Mouse (Mus musculus): ENCODE measurements at regions not wholly inside any gene's neighbourhood (a gene's known extent, or its start where the extent isn't known, plus 50 kb on each side); places are given as distances from the start of the nearest gene placed in this dataset.

DNA sequence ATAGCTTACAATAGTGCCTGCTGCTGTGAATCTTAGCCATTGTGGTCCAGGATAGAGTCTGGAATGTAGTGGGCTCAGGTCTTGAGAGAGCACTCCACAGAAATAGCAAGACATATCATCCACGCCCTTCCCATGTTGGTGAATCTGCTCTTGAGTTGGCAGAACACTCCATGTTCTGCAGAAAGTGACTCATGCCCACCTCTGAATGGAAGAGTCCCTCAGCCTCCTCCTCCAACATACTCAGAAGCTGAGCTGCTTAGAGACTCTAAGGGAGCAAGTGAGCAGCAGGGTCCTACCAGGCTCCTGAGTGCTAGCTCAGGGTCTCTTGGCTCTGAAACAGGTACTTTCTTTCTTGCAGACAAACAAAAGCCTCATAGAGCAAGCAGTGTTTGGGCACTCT lies 284.7 kb downstream of the Rps24 start:
- no peak overlapping the region for H3K4me3 ChIP-seq (ENCODE audit: low read depth, low read length)
- H3K4me1 ChIP-seq (ENCODE audit: control insufficient read depth, insufficient read depth, low read length): no peaks in the 10 kb centered on the region
- TF ChIP-seq CTCF (IDR thresholded peaks at IDR 0.05; ENCODE audit: low read depth, low read length) (no peak), POLR2A (IDR thresholded peaks at IDR 0.05; ENCODE audit: insufficient read depth, low read length) (no peak), EP300 (IDR thresholded peaks at IDR 0.05; ENCODE audit: insufficient read depth, low read depth, low read length) (no peak)
- H3K9me3 ChIP-seq (replicated peaks; ENCODE audit: control insufficient read depth, insufficient read depth, low read length, poor library complexity, severe bottlenecking): no peaks in the 10 kb centered on the region
- no peaks in the 10 kb centered on the region for H3K27me3 ChIP-seq (ENCODE audit: control insufficient read depth, insufficient read depth, low read length, poor library complexity, severe bottlenecking)
- H3K9ac ChIP-seq (ENCODE audit: low read depth, poor library complexity, severe bottlenecking): no peak overlapping the region
- H3K27ac ChIP-seq (ENCODE audit: insufficient read depth, low read length): no peak overlapping the region
- no peaks in the 10 kb centered on the region for H3K36me3 ChIP-seq (ENCODE audit: control insufficient read depth, insufficient read depth, low read length, poor library complexity, severe bottlenecking)

DNA sequence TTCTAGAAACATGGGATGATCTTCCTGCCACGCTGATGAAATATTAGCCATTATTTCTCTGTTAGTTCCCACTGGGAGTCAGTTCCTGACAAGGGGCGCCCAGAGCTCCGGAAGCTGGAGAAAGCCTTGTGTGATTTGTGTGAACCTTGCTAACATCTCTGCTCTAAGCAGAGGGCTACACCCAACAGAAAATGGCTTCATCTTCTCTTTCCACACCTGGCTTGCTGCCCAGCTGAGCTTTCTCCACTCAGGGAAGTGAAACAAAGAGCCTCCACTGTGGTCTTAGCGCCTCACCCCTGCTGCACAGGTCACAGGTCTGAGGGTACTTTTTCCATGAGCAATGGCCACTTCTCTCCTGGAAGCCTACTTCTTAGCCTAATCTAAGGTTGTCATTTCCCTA lies 285.2 kb downstream of the Rps24 start:
- no peak overlapping the region for H3K27ac ChIP-seq (ENCODE audit: insufficient read depth, low read length)
- TF ChIP-seq POLR2A (IDR thresholded peaks at IDR 0.05; ENCODE audit: insufficient read depth, low read length): no peak
- no peak for TF ChIP-seq CTCF (IDR thresholded peaks at IDR 0.05; ENCODE audit: low read depth, low read length)
- no peak for TF ChIP-seq EP300 (IDR thresholded peaks at IDR 0.05; ENCODE audit: insufficient read depth, low read depth, low read length)
- H3K9ac ChIP-seq (ENCODE audit: low read depth, poor library complexity, severe bottlenecking): no peak overlapping the region
- no peak overlapping the region for H3K4me3 ChIP-seq (ENCODE audit: low read depth, low read length)
- H3K36me3 ChIP-seq (ENCODE audit: control insufficient read depth, insufficient read depth, low read length, poor library complexity, severe bottlenecking): no peaks in the 10 kb centered on the region
- H3K9me3 ChIP-seq (replicated peaks; ENCODE audit: control insufficient read depth, insufficient read depth, low read length, poor library complexity, severe bottlenecking): no peaks in the 10 kb centered on the region
- no peaks in the 10 kb centered on the region for H3K27me3 ChIP-seq (ENCODE audit: control insufficient read depth, insufficient read depth, low read length, poor library complexity, severe bottlenecking)
- no peaks in the 10 kb centered on the region for H3K4me1 ChIP-seq (ENCODE audit: control insufficient read depth, insufficient read depth, low read length)

- Histone ChIP-seq H3K36me3 (ENCODE audit: control insufficient read depth, insufficient read depth, low read length, poor library complexity, severe bottlenecking) (no peaks in the 10 kb centered on the region), H3K27me3 (ENCODE audit: control insufficient read depth, insufficient read depth, low read length, poor library complexity, severe bottlenecking) (no peaks in the 10 kb centered on the region), H3K27ac (ENCODE audit: insufficient read depth, low read length) (no peak overlapping the region), H3K4me3 (ENCODE audit: low read depth, low read length) (peak overlapping the region; percentile 58), H3K9me3 (replicated peaks; ENCODE audit: control insufficient read depth, insufficient read depth, low read length, poor library complexity, severe bottlenecking) (no peaks in the 10 kb centered on the region), H3K4me1 (ENCODE audit: control insufficient read depth, insufficient read depth, low read length) (no peaks in the 10 kb centered on the region), H3K9ac (ENCODE audit: low read depth, poor library complexity, severe bottlenecking) (peak overlapping the region; percentile 2; the same call in 1 of the 2 replicates)
- TF ChIP-seq EP300 (IDR thresholded peaks at IDR 0.05; ENCODE audit: insufficient read depth, low read depth, low read length) (no peak), CTCF (IDR thresholded peaks at IDR 0.05; ENCODE audit: low read depth, low read length) (peak; percentile 23)
Observed at GRCm38 (mm10) chr14:24778748-24779630, 292.1 kb downstream of the Rps24 start.

GRCm38 (mm10) chr14:24781674-24782073 lies 294.7 kb downstream of the Rps24 start:
- Histone ChIP-seq H3K4me1 (ENCODE audit: control insufficient read depth, insufficient read depth, low read length) (no peaks in the 10 kb centered on the region), H3K36me3 (ENCODE audit: control insufficient read depth, insufficient read depth, low read length, poor library complexity, severe bottlenecking) (no peaks in the 10 kb centered on the region), H3K27ac (ENCODE audit: insufficient read depth, low read length) (no peak overlapping the region), H3K4me3 (ENCODE audit: low read depth, low read length) (no peak overlapping the region), H3K9me3 (replicated peaks; ENCODE audit: control insufficient read depth, insufficient read depth, low read length, poor library complexity, severe bottlenecking) (no peaks in the 10 kb centered on the region), H3K27me3 (ENCODE audit: control insufficient read depth, insufficient read depth, low read length, poor library complexity, severe bottlenecking) (no peaks in the 10 kb centered on the region), H3K9ac (ENCODE audit: low read depth, poor library complexity, severe bottlenecking) (no peak overlapping the region)
- no peak for TF ChIP-seq CTCF (IDR thresholded peaks at IDR 0.05; ENCODE audit: low read depth, low read length)
- TF ChIP-seq EP300 (IDR thresholded peaks at IDR 0.05; ENCODE audit: insufficient read depth, low read depth, low read length): no peak
- no peak for TF ChIP-seq POLR2A (IDR thresholded peaks at IDR 0.05; ENCODE audit: insufficient read depth, low read length)

GRCm38 (mm10) chr14:24783889-24784288 lies 297.0 kb downstream of the Rps24 start:
- no peaks in the 10 kb centered on the region for H3K9me3 ChIP-seq (replicated peaks; ENCODE audit: control insufficient read depth, insufficient read depth, low read length, poor library complexity, severe bottlenecking)
- H3K4me3 ChIP-seq (ENCODE audit: low read depth, low read length): no peak overlapping the region
- no peaks in the 10 kb centered on the region for H3K4me1 ChIP-seq (ENCODE audit: control insufficient read depth, insufficient read depth, low read length)
- no peak overlapping the region for H3K9ac ChIP-seq (ENCODE audit: low read depth, poor library complexity, severe bottlenecking)
- H3K36me3 ChIP-seq (ENCODE audit: control insufficient read depth, insufficient read depth, low read length, poor library complexity, severe bottlenecking): no peaks in the 10 kb centered on the region
- H3K27me3 ChIP-seq (ENCODE audit: control insufficient read depth, insufficient read depth, low read length, poor library complexity, severe bottlenecking): no peaks in the 10 kb centered on the region
- H3K27ac ChIP-seq (ENCODE audit: insufficient read depth, low read length): no peak overlapping the region
- TF ChIP-seq EP300 (IDR thresholded peaks at IDR 0.05; ENCODE audit: insufficient read depth, low read depth, low read length): no peak
- TF ChIP-seq POLR2A (IDR thresholded peaks at IDR 0.05; ENCODE audit: insufficient read depth, low read length): no peak
- TF ChIP-seq CTCF (IDR thresholded peaks at IDR 0.05; ENCODE audit: low read depth, low read length): no peak

- no peak overlapping the region for H3K9ac ChIP-seq (ENCODE audit: low read depth, poor library complexity, severe bottlenecking)
- H3K36me3 ChIP-seq (ENCODE audit: control insufficient read depth, insufficient read depth, low read length, poor library complexity, severe bottlenecking): no peaks in the 10 kb centered on the region
- H3K4me3 ChIP-seq (ENCODE audit: low read depth, low read length): no peak overlapping the region
- H3K27me3 ChIP-seq (ENCODE audit: control insufficient read depth, insufficient read depth, low read length, poor library complexity, severe bottlenecking): no peaks in the 10 kb centered on the region
- TF ChIP-seq EP300 (IDR thresholded peaks at IDR 0.05; ENCODE audit: insufficient read depth, low read depth, low read length): no peak
- TF ChIP-seq CTCF (IDR thresholded peaks at IDR 0.05; ENCODE audit: low read depth, low read length): no peak
- TF ChIP-seq POLR2A (IDR thresholded peaks at IDR 0.05; ENCODE audit: insufficient read depth, low read length): no peak
- no peaks in the 10 kb centered on the region for H3K4me1 ChIP-seq (ENCODE audit: control insufficient read depth, insufficient read depth, low read length)
- H3K27ac ChIP-seq (ENCODE audit: insufficient read depth, low read length): no peak overlapping the region
- no peaks in the 10 kb centered on the region for H3K9me3 ChIP-seq (replicated peaks; ENCODE audit: control insufficient read depth, insufficient read depth, low read length, poor library complexity, severe bottlenecking)
Observed at GRCm38 (mm10) chr14:24785452-24785851, 298.5 kb downstream of the Rps24 start.
